Comparison of ENCODE assay signal across 9 mouse cellular contexts in the genomic region with DNA sequence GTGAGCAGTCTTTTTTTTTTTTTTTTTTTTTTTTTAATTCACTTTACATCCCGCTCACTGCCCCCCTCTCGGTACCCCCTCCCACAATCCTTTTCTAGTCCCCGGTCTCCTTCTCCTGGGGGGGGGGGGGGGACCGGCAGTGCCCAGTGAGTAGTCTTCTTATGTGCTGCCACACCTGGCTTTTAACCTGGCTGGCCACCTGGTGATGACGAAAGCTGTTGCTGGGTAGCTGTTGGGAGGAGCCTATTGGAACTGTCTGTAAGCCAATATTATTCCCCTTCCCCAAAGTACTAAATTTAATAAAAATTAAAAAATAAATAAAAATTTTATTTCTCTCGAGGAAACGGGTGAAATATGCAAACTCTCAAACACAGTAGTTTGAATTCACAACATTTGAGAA. TPM values are rescaled to one million over a fixed set of nuclear protein-coding genes. Genes with fewer than 3 reads are reported as not detected.
DNase-seq lines count a peak whose midpoint lies in the region; ATAC-seq and TF ChIP-seq lines count a peak whose summit lies in the region.
"Had no signal": no experiment of that assay in that cellular context is flagged by ENCODE, and none has a peak within 500 bp of the region (broad histone marks: within the 10 kb centered on the region; RNA-seq: fewer than 3 reads in every experiment).

No protein-coding gene starts in this region.

- intact Hi-C loops in left cerebral cortex, postnatal 25 days (cut with DNase I): no loop called here

- 15% methylated on average over 4 of the region's 7 CpGs for WGBS in hindbrain, embryonic 14.5 days
- WGBS in liver, embryonic 13.5 days (ENCODE audit: insufficient replicate concordance): 16% methylated on average over 5 of the region's 7 CpGs
- WGBS in stomach, embryonic 15.5 days: 5% methylated on average over 6 of the region's 7 CpGs
- 30% methylated on average over 6 of the region's 7 CpGs for WGBS in thymus, adult 2 months

- H3K9ac ChIP-seq in hindbrain, embryonic 14.5 days: no peak overlapping the region
- H3K9ac ChIP-seq in liver, embryonic 13.5 days: no peak overlapping the region
- no peak overlapping the region for H3K9ac ChIP-seq in stomach, embryonic 15.5 days

- ATAC-seq in hindbrain, embryonic 14.5 days (ENCODE audit: low FRiP score): no peak
- ATAC-seq in liver, embryonic 13.5 days (ENCODE audit: low read depth): no peak
- ATAC-seq in stomach, embryonic 15.5 days (ENCODE audit: insufficient read depth, low FRiP score, low read depth): no peak

- H3K4me2 ChIP-seq in hindbrain, embryonic 14.5 days (replicated peaks): peak overlapping the region; percentile 48
- 0 out of 2 replicates have a peak overlapping the region, but pooled peaks have one; percentile 48 for H3K4me2 ChIP-seq in liver, embryonic 13.5 days
- H3K4me2 ChIP-seq in stomach, embryonic 15.5 days: peak overlapping the region; percentile 56

- peak overlapping the region; percentile 23 for H3K4me3 ChIP-seq in hindbrain, embryonic 14.5 days (replicated peaks; ENCODE audit: low read length)
- no peak overlapping the region for H3K4me3 ChIP-seq in liver, embryonic 13.5 days (replicated peaks)
- H3K4me3 ChIP-seq in stomach, embryonic 15.5 days (replicated peaks): no peak overlapping the region; the same call in 1 of the 2 replicates
- H3K4me3 ChIP-seq in thymus, adult 2 months (ENCODE audit: control insufficient read depth, insufficient read depth, low read length): no peak overlapping the region

- H3K9me3 ChIP-seq in hindbrain, embryonic 14.5 days (ENCODE audit: control insufficient read depth, low read length): no peaks in the 10 kb centered on the region
- H3K9me3 ChIP-seq in liver, embryonic 13.5 days (replicated peaks): no peaks in the 10 kb centered on the region
- no peaks in the 10 kb centered on the region for H3K9me3 ChIP-seq in stomach, embryonic 15.5 days

- H3K27me3 ChIP-seq in hindbrain, embryonic 14.5 days (ENCODE audit: control insufficient read depth, insufficient read depth, low read length): no peaks in the 10 kb centered on the region; the same call in 1 of the 2 replicates
- peaks cover 9% of the 10 kb centered on the region; the same call in 1 of the 2 replicates for H3K27me3 ChIP-seq in liver, embryonic 13.5 days
- H3K27me3 ChIP-seq in stomach, embryonic 15.5 days (replicated peaks): no peaks in the 10 kb centered on the region
- H3K27me3 ChIP-seq in thymus, adult 2 months (ENCODE audit: control insufficient read depth, insufficient read depth, low read length): no peaks in the 10 kb centered on the region

- H3K27ac ChIP-seq in hindbrain, embryonic 14.5 days: no peak overlapping the region
- no peak overlapping the region for H3K27ac ChIP-seq in liver, embryonic 13.5 days
- H3K27ac ChIP-seq in stomach, embryonic 15.5 days: no peak overlapping the region
- no peak overlapping the region for H3K27ac ChIP-seq in thymus, adult 2 months (ENCODE audit: control insufficient read depth, insufficient read depth, low read length)
- H3K27ac ChIP-seq: macrophage had no signal

- peaks cover 13% of the 10 kb centered on the region for H3K4me1 ChIP-seq in hindbrain, embryonic 14.5 days (replicated peaks; ENCODE audit: control insufficient read depth, insufficient read depth, low read length)
- no peaks in the 10 kb centered on the region for H3K4me1 ChIP-seq in liver, embryonic 13.5 days (replicated peaks)
- no peaks in the 10 kb centered on the region for H3K4me1 ChIP-seq in stomach, embryonic 15.5 days
- no peaks in the 10 kb centered on the region for H3K4me1 ChIP-seq in thymus, adult 2 months (replicated peaks; ENCODE audit: control insufficient read depth, insufficient read depth, low read length)

- TF ChIP-seq POLR2A in thymus, adult 2 months (IDR thresholded peaks at IDR 0.05; ENCODE audit: control insufficient read depth, extremely low read depth, insufficient read depth, low read length, poor library complexity): no peak

- DNase-seq in ovary, postnatal 36 days (ENCODE audit: low spot score): peak; percentile 8
- no peak for DNase-seq in ovary, adult 18-20 months (ENCODE audit: low spot score)
- DNase-seq in hindbrain, embryonic 14.5 days (ENCODE audit: low spot score): no peak
- DNase-seq in liver, embryonic 13.5 days: no peak
- DNase-seq in MN1 (ENCODE audit: low spot score): no peak
- no peak for DNase-seq in left cerebral cortex, postnatal 25 days (ENCODE audit: low spot score in 2 of 2)
- no peak for DNase-seq in thymus, adult 2 months

- no peak for TF ChIP-seq CTCF in thymus, adult 2 months (IDR thresholded peaks at IDR 0.05; ENCODE audit: borderline replicate concordance, control insufficient read depth, extremely low read depth, insufficient read depth, low read length, poor library complexity)

- H3K36me3 ChIP-seq in hindbrain, embryonic 14.5 days (replicated peaks; ENCODE audit: control insufficient read depth, insufficient read depth): no peaks in the 10 kb centered on the region
- H3K36me3 ChIP-seq in liver, embryonic 13.5 days: no peaks in the 10 kb centered on the region
- no peaks in the 10 kb centered on the region for H3K36me3 ChIP-seq in stomach, embryonic 15.5 days
- H3K36me3 ChIP-seq in thymus, adult 2 months (ENCODE audit: control insufficient read depth, insufficient read depth, low read length): no peaks in the 10 kb centered on the region

RNA-seq across cellular contexts. Expression of a gene that starts 3.9 kb away (rescaled TPM):
- polyA plus RNA-seq in hindbrain, embryonic 14.5 days (2014; fragmentation: Nextera tagmentation; extraction: Ambion mirVana): 0.82 and 0.88 TPM in 2 replicates
- not detected in 2 replicates for polyA plus RNA-seq in liver, embryonic 13.5 days (2015; fragmentation: Nextera tagmentation; extraction: Ambion mirVana)
- polyA plus RNA-seq in stomach, embryonic 15.5 days (2015; fragmentation: Nextera tagmentation; extraction: Ambion mirVana): 0.18 and 0.35 TPM in 2 replicates
- total RNA-seq in left cerebral cortex, postnatal 25 days (2021): under 1 TPM; 0.23 to 0.34 TPM
- polyA plus RNA-seq in thymus, adult 2 months (2012; rRNA removed): 0.12 TPM in 1 of 2 replicates, not detected in the other

RNA-seq across cellular contexts. Expression of a gene that starts 15.7 kb away (rescaled TPM):
- 21.7 and 22.6 TPM in 2 replicates for polyA plus RNA-seq in hindbrain, embryonic 14.5 days (2014; fragmentation: Nextera tagmentation; extraction: Ambion mirVana)
- 4.5 and 6.4 TPM in 2 replicates for polyA plus RNA-seq in liver, embryonic 13.5 days (2015; fragmentation: Nextera tagmentation; extraction: Ambion mirVana)
- polyA plus RNA-seq in stomach, embryonic 15.5 days (2015; fragmentation: Nextera tagmentation; extraction: Ambion mirVana): 7.2 and 8.2 TPM in 2 replicates
- 10 to 100 TPM; 37.7 to 38.4 TPM for total RNA-seq in left cerebral cortex, postnatal 25 days (2021)
- polyA plus RNA-seq in thymus, adult 2 months (2012; rRNA removed): 15.9 and 18.6 TPM in 2 replicates
